Mouse (Mus musculus): Measurements from ENCODE around the gene Rmnd5a.

Rmnd5a gene

GRCm38 (mm10) chr6:71371085-71371605 is 69.3 kb downstream of the Rmnd5a start:
- DNase-seq (ENCODE audit: low spot score), result no peak

GRCm38 (mm10) chr6:71369416-71369815 is 71.0 kb downstream of the Rmnd5a start:
- DNase-seq (ENCODE audit: low spot score), result no peak

- DNase-seq (ENCODE audit: low spot score), result no peak
These were observed 76.4 kb downstream of the Rmnd5a start for GRCm38 (mm10) chr6:71363995-71364394.

GRCm38 (mm10) chr6:71361156-71361670 is 79.2 kb downstream of the Rmnd5a start:
- no peak for DNase-seq (ENCODE audit: low spot score)

- no peak for DNase-seq (ENCODE audit: low spot score)
These were observed 79.7 kb downstream of the Rmnd5a start for GRCm38 (mm10) chr6:71360751-71361150.

- no peak for DNase-seq (ENCODE audit: low spot score)
These were observed 80.2 kb downstream of the Rmnd5a start for GRCm38 (mm10) chr6:71360221-71360620.

- DNase-seq (ENCODE audit: low spot score), result no peak
These were observed 82.9 kb downstream of the Rmnd5a start for GRCm38 (mm10) chr6:71357493-71357892.

GRCm38 (mm10) chr6:71353722-71354121 is 86.7 kb downstream of the Rmnd5a start:
- DNase-seq (ENCODE audit: low spot score), result no peak

- no peak for DNase-seq (ENCODE audit: low spot score)
These were observed 87.5 kb downstream of the Rmnd5a start for GRCm38 (mm10) chr6:71352866-71353427.

GRCm38 (mm10) chr6:71352201-71352600 is 88.2 kb downstream of the Rmnd5a start:
- no peak for DNase-seq (ENCODE audit: low spot score)

GRCm38 (mm10) chr6:71351201-71351600 is 89.2 kb downstream of the Rmnd5a start:
- DNase-seq (ENCODE audit: low spot score), result no peak

GRCm38 (mm10) chr6:71348006-71348405 is 92.4 kb downstream of the Rmnd5a start:
- DNase-seq (ENCODE audit: low spot score), result no peak

GRCm38 (mm10) chr6:71341179-71341578 is 99.3 kb downstream of the Rmnd5a start:
- DNase-seq (ENCODE audit: low spot score), result no peak

- DNase-seq (ENCODE audit: low spot score), result no peak
These were observed 101.1 kb downstream of the Rmnd5a start for GRCm38 (mm10) chr6:71339351-71339750.

GRCm38 (mm10) chr6:71338941-71339340 is 101.5 kb downstream of the Rmnd5a start:
- no peak for DNase-seq (ENCODE audit: low spot score)

Measured in ovary, adult 18-20 months (tissue).